In genomic region chr9:63649841-63650545, GRCm38 (mm10) we compare ENCODE assay signal across 11 mouse cellular contexts. TPM values are rescaled to one million over a fixed set of nuclear protein-coding genes. Genes with fewer than 3 reads are reported as not detected.
DNase-seq lines count a peak whose midpoint lies in the region; ATAC-seq lines count a peak whose summit lies in the region.
"Had no signal": no experiment of that assay in that cellular context is flagged by ENCODE, and none has a peak within 500 bp of the region (broad histone marks: within the 10 kb centered on the region; RNA-seq: fewer than 3 reads in every experiment).

No protein-coding gene starts in this region.

- H3K27ac ChIP-seq in kidney, embryonic 16.5 days (ENCODE audit: low read length): no peak overlapping the region

- peaks cover 61% of the 10 kb centered on the region for H3K36me3 ChIP-seq in kidney, embryonic 16.5 days (ENCODE audit: insufficient read depth, low read length)
- peaks cover 3% of the 10 kb centered on the region; the same call in 1 of the 2 replicates for H3K36me3 ChIP-seq in splenic B cell, adult 2 months (ENCODE audit: control insufficient read depth, insufficient read depth, low read length, poor library complexity, severe bottlenecking)

- H3K4me1 ChIP-seq in kidney, embryonic 16.5 days (ENCODE audit: insufficient read depth, low read length): peaks cover 28% of the 10 kb centered on the region

- ATAC-seq in kidney, embryonic 16.5 days (ENCODE audit: low FRiP score, low TSS enrichment): no peak
- ATAC-seq in frontal cortex, adult (ENCODE audit: low TSS enrichment): no peak

- peak; percentile 51 to 75 for DNase-seq in adrenal gland, adult (ENCODE audit: inconsistent age in 2 of 2, low spot score in 1 of 2)
- no peak for DNase-seq in adrenal gland, adult 8-10 months
- peak; percentile 71 to 76 for DNase-seq in kidney, postnatal 4 days
- peak; percentile 57 for DNase-seq in brain, adult 2 months (ENCODE audit: low read depth, low spot score)
- peak; percentile 57 for DNase-seq in splenic B cell, adult 2 months (ENCODE audit: low read depth, low spot score)
- DNase-seq in ovary, postnatal 36 days (ENCODE audit: low spot score): no peak

- H3K4me3 ChIP-seq in kidney, embryonic 16.5 days (ENCODE audit: low read length): no peak overlapping the region
- H3K4me3 ChIP-seq: embryonic facial prominence, embryonic 12.5 days; limb, embryonic 12.5 days had no signal

- 79% methylated on average over 8 of the region's 8 CpGs for WGBS in kidney, embryonic 16.5 days

- H3K9ac ChIP-seq in kidney, embryonic 16.5 days (replicated peaks; ENCODE audit: low read length): no peak overlapping the region
- H3K9ac ChIP-seq: embryonic facial prominence, embryonic 12.5 days; limb, embryonic 12.5 days had no signal

- H3K27me3 ChIP-seq in kidney, embryonic 16.5 days (ENCODE audit: insufficient read depth, low read length): no peaks in the 10 kb centered on the region
- H3K27me3 ChIP-seq in splenic B cell, adult 2 months (ENCODE audit: control insufficient read depth, insufficient read depth, low read length, poor library complexity, severe bottlenecking): no peaks in the 10 kb centered on the region
- H3K27me3 ChIP-seq: embryonic facial prominence, embryonic 12.5 days; limb, embryonic 12.5 days had no signal

- H3K4me2 ChIP-seq in kidney, embryonic 16.5 days (replicated peaks; ENCODE audit: low read depth, low read length): no peak overlapping the region
- H3K4me2 ChIP-seq: embryonic facial prominence, embryonic 12.5 days; limb, embryonic 12.5 days had no signal

- no peaks in the 10 kb centered on the region for H3K9me3 ChIP-seq in kidney, embryonic 16.5 days (ENCODE audit: low read length)
- H3K9me3 ChIP-seq: embryonic facial prominence, embryonic 12.5 days; limb, embryonic 12.5 days had no signal

RNA-seq across cellular contexts. Expression of gene Aagab, which starts 47.5 kb away (rescaled TPM):
- 10 to 100 TPM; 32.4 to 41.5 (median 36.8) TPM for total RNA-seq in adrenal gland, adult 8-10 months (2022)
- 35.0 and 38.3 TPM in 2 replicates for polyA plus RNA-seq in kidney, embryonic 16.5 days (2015; fragmentation: Nextera tagmentation; extraction: Ambion mirVana)

RNA-seq across cellular contexts. Expression of gene Iqch, which starts 47.7 kb away (rescaled TPM):
- under 1 TPM; 0.07 to 0.12 (median 0.10) TPM for total RNA-seq in adrenal gland, adult 8-10 months (2022)
- polyA plus RNA-seq in kidney, embryonic 16.5 days (2015; fragmentation: Nextera tagmentation; extraction: Ambion mirVana): not detected in 2 replicates
- polyA plus RNA-seq: C2C12 had no signal

Comparison
In these comparisons a context has a peak if more than half of its experiments do, and no peak if none do; other contexts are left out.
1. DNase-seq: peak in adrenal gland, adult (2 of 2), kidney, postnatal 4 days (2 of 2), brain, adult 2 months (single experiment) and splenic B cell, adult 2 months (single experiment); none in adrenal gland, adult 8-10 months (single experiment) and ovary, postnatal 36 days (single experiment).